Mouse (Mus musculus): ENCODE data around the gene Cox7b.
"Not testable (repeated sequence)": the region's sequence is repeated elsewhere in the genome, so short reads cannot be mapped to it uniquely, and the experiment has no call there.

Gene Cox7b

DNA sequence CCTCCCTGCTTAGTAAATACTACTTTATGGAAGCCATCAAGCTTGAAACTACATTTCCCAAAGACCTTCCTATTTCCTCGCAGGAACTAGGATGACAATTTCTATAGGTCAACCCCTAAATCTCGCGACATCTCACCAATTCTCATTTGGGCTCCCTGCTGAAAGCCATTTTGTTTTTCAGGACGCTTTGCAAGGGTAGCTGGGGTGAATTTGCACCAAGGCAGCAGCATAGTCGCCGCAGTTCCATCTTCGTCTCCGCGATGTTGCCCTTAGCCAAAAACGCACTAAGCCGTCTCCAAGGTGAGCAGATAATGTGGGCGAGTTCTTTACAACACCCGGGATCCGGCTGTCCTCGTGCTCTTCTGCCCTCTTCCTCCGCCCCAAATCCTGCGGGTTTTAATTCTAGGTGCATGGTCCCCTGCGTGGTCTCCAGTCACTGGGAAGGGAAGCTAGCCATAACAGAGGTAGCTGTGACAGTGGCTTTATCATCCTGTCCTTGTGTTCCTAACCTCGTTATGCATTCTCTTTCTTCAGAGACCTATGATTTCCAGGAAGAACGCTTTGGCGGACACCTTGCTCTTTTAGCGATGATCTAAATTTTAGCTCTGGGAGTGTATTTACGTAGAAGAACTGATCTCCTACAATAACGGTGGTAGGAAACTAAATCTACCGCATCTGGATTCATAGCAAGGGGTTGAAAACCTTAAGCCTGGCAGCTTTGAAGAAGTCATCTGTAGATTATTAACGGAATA, at the start of gene Cox7b:
TSS of gene Cox7b (plus strand) at position 130 of the 752 bp plus-strand sequence.
- DNase-seq (ENCODE audit: low spot score in 2 of 2): peak; percentile 81 to 84

DNA sequence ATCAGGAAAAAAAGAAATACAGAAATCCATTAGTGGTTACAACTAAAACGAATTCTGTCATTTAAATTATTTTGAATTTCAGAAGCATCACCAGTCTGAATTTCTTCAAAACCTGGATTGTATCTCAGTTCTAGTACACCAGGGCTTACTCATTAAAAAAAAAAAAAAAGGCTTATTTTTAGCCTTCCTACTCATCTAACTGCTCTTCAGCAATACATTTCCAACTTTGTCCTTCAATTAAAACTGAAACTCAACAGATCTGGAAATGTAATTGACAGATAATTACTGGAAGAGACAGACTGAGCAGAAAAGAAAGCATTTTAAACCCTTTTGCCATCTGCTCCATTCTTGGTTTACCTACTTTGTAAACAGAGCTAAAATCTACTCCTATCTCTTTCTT, 13.9 kb upstream of the Cox7b start:
- no peak for DNase-seq (ENCODE audit: low spot score in 2 of 2)

DNA sequence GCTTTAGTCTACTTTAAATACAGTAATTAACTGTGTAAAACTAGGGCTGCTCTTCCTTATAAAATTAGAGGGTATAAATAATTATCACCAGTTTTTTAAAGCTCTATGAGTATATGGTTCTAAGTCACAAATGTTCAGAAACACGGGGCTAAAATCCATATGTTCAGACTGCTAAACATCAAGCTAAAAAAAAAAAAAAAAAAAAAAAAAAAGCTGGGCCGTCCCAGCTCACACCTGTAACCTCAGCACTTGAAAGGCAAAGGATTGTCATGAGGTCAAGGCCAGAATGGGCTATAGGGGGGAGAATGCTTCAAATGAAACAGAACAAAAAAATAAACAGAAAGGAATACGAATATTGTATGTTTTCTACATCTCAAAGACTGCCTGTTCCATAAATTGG, 4.7 kb upstream of the Cox7b start:
- no peak for DNase-seq (ENCODE audit: low spot score in 2 of 2)

- peak; percentile 85 to 88 for DNase-seq (ENCODE audit: low spot score in 2 of 2)
Observed at GRCm38 (mm10) chrX:106011465-106012159, 3.9 kb upstream of the Cox7b start, which contains the start of gene Magt1. Gene Magt1 (minus strand): TSS chrX:106011906.

- DNase-seq (ENCODE audit: low spot score in 2 of 2): no peak
Observed at GRCm38 (mm10) chrX:106012559-106012958, 2.9 kb upstream of the Cox7b start.

DNA sequence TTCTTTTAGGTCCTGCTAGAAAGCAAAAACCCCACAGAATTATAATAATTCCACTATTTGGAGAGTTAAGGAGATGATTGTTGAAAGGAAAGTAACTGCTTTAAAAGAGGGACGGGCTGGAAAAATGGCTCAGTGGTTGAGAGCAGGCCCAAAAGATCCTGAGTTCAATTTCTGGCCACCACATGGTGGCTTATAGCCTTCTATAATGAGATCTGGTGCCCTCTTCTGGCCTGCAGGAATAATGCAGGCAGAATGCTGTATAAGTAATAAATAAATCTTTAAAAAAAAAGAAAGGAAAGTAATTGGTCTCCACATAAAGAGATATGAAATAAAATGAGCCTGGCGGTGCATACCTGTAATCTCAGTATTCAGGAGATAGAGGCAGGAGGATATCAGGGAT, 2.3 kb upstream of the Cox7b start:
- DNase-seq (ENCODE audit: low spot score in 2 of 2): peak; percentile 13 to 22

DNA sequence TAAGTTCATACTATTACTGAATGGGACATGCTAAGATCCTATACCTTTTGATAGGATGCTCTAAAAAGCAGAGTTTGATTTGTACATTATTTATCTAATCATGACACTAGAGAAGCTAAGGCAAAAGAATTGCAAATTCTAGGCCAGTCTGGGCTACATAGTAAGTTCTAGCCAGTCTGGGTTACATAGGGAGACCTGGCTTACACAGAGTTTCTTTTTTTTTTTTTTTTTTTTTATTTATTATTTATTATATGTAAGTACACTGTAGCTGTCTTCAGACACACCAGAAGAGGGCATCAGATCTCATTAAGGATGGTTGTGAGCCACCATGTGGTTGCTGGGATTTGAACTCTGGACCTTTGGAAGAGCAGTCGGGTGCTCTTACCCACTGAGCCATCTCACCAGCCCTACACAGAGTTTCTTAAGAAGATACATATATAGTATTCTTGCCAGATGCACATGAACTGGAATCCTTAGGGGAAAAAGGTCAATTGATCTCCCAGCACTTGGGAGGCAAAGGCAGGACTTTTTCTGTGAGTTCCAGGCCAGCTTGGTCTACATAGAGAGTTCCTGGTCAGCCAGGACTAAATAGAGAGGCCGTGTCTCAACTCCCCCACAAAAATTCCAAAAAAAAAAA, 641 bp upstream of the Cox7b start:
- DNase-seq (ENCODE audit: low spot score in 2 of 2): not testable (repeated sequence)

- DNase-seq (ENCODE audit: low spot score in 2 of 2): no peak
Observed at GRCm38 (mm10) chrX:106017102-106017501, 1.6 kb downstream of the Cox7b start.

DNA sequence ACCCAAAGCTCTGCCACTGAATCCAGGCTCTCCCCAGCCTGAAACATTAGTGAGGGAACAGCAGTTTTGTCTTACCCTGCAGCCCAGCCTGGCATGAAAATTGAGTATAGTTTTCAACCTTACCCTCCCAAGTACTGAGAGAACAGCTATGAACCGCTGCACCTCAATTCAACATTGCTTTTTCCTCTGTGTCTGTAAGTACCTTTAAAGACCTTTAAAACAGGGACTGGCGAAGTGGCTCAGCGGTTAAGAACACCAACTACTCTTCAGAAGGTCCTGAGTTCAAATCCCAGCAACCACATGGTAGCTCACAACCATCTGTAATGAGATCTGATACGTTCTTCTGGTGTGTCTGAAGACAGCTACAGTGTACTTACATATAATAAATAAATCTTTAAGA, 2.0 kb downstream of the Cox7b start:
- no peak for DNase-seq (ENCODE audit: low spot score in 2 of 2)

- peak; percentile 87 to 89 for DNase-seq (ENCODE audit: low spot score in 2 of 2)
Observed at GRCm38 (mm10) chrX:106026418-106027342, 11.2 kb downstream of the Cox7b start, which contains the start of gene Atp7a. Gene Atp7a (plus strand): TSS chrX:106027276.

DNA sequence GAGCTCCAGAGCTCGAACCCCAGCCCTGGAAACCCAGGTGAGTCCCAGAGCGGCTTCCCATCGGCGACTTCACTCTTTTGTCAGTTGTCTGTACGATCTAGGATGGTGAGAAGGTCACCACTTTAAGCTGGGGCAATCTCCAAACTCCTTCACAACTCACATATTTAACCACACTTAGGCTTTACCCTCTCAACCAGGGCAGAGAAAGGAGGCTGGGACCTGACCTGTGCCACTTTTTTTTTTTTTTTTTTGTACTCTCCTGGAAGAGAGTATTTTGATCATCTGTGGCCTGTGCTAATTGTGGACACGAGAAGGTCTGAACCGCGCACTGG, 11.8 kb downstream of the Cox7b start:
- DNase-seq (ENCODE audit: low spot score in 2 of 2): no peak

GRCm38 (mm10) chrX:106030176-106030575, 14.7 kb downstream of the Cox7b start:
- no peak for DNase-seq (ENCODE audit: low spot score in 2 of 2)

DNA sequence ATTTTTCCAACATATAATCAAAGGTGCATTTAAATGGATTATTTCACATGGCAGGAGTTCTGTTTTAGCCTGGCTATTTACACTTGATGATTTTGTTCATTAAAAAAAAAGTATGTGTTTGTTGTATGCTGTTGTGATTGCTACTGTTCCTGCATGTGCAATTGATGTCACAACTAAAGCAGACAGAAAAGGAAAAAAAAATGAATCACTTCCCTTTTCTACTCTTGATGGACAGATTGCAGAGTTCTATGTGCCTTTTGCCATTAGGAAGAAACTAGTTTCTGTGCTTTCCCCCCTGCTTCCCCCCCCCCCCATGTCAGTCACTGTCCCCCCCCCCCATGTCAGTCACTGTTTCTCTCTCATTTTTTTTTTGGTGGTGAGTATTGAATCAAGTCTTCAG, 15.6 kb downstream of the Cox7b start:
- DNase-seq (ENCODE audit: low spot score in 2 of 2): no peak

DNA sequence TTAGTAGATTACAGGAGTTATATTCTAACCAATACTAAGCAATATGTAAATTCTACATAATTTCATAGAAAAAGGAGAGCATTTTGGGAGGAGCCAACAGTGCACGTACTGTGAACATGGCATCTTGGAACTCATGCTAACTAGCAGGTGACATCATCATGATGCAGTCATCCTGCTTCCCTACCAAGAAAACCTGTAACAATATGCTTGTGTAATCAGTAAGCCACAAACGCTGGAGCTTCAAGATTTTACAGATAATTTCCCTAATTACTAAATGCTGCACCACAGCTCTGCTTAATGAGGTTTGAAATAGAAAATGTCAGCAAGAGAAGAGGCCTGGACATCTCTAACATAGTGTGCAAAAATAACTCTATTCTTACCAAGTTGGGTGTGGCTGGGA, 20.2 kb downstream of the Cox7b start:
- no peak for DNase-seq (ENCODE audit: low spot score in 2 of 2)

- DNase-seq (ENCODE audit: low spot score in 2 of 2): no peak
Observed at GRCm38 (mm10) chrX:106037185-106037752, 21.8 kb downstream of the Cox7b start.

DNA sequence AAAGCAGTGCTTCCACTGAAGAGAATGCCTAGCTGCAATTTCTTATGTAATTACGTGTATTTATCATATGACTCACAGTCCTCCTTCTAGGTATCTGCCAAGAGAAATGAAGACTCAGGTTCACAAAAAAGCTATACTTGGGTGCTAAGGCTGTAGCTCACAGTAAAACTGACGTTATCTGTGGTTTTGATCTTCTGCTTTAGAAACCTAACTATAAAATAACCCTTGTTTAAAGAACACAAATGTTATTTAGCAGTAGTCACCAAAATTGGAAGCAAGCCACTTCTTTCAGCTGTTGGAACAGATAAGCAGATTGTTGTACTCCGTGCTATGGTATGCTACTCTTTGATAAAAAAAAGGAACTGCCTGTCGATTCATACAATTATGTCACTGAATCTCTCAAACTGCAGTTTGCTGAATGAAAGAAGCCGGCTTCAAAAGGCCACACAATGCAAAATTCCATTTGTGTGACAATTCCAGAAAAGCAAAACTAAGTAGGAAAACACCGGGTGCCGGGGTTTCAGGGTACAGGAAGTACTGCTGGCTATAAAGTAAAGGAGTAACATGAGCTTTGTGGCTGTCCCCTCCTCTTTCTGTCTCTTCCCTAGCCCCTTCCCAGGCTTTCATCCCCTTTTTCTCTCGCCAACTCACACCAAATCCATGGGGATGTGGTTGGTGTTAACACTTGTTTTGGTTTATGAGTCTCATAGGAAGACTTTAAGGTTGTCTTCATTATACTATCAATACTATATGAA, 28.5 kb downstream of the Cox7b start:
- DNase-seq (ENCODE audit: low spot score in 2 of 2): peak; percentile 26 to 31

- no peak for DNase-seq (ENCODE audit: low spot score in 2 of 2)
Observed at GRCm38 (mm10) chrX:106045455-106045854, 30.0 kb downstream of the Cox7b start.

DNA sequence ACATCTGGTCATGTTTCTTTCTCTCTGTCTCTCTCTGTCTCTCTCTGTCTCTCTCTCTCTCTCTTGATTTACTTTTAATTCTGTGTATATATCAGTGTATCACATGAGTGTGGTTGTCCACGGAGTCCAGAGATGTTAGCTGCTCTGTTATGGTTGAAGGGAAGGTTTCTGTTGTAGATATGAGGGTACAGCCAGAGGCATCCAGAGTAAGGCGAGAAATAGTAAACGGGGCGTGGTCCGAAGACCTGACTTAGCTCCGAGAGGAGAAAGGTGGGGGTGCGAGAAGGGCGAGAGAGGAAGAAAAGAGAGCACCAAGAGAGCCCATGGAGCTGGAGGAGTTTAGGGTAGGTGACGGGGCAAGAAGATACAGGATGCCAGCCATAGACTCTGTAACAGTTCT, 30.4 kb downstream of the Cox7b start:
- no peak for DNase-seq (ENCODE audit: low spot score in 2 of 2)

DNA sequence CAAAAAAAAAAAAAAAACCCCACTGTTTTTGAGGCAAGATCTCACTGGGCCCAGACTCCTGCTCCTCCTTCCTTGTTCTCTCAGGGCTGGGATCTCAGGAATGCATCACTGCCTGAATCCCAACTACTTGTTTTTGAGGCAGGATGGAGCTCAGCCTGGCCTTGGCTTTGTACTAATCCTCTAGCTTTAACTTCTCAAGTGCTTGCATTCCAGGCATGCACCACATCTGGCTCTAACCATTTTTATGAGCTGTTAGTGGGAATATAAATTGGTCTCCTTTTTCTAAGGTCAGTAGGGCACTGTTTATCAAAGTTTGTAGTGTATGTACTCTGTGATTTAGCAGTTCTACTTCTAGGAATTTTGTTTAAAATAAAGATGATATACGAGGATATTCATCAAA, 32.7 kb downstream of the Cox7b start:
- no peak for DNase-seq (ENCODE audit: low spot score in 2 of 2)
